Mouse (Mus musculus): ENCODE data around the gene Rrbp1. TPM values are rescaled to one million over a fixed set of nuclear protein-coding genes. Genes with fewer than 3 reads are reported as not detected.

Rrbp1 gene
- polyA plus RNA-seq, 1 experiment from 2014 or later, result 52.4 TPM

DNA sequence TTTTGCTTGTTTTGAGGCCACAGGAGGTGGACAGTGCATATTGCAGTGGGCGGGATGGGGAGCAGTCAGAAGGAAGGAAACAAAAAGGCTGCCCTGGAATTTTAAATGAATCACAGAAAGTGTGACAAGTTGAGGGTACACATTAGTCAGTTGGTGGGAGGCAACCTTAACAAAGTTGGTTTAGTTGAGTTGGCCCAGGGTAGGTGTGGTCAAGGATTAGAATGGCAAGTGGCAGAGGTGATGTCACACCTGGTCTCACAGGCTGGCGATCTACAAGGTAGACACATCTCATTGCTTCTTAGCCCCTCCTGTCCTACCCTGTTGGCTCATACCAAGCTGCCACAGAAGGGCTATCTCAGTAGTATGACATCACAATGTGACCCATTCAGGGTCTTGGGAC, 21.6 kb upstream of the Rrbp1 start, which contains the start of gene Banf2:
Banf2 (plus strand) TSS at position 396 of the 400 bp plus-strand sequence.
- Histone ChIP-seq H3K4me2 (ENCODE audit: low read depth, low read length) (no peak within 1 kb of the TSS), H3K9me3 (replicated peaks; ENCODE audit: control insufficient read depth, low read length) (no peaks in the 10 kb centered on the region), H3K27ac (ENCODE audit: low read length) (no peak within 1 kb of the TSS), H3K4me1 (ENCODE audit: control insufficient read depth, insufficient read depth, low read length) (no peaks in the 10 kb centered on the region), H3K4me3 (ENCODE audit: low read length) (no peak within 1 kb of the TSS), H3K36me3 (ENCODE audit: control insufficient read depth, insufficient read depth) (no peaks in the 10 kb centered on the region), H3K9ac (ENCODE audit: low read length) (no peak within 1 kb of the TSS), H3K27me3 (ENCODE audit: control insufficient read depth, insufficient read depth, low read length) (no peaks in the 10 kb centered on the region)
- WGBS, result 84% methylated on average over 2 of the region's 2 CpGs
- ATAC-seq (replicated peaks; ENCODE audit: extremely low read depth, insufficient read depth, low FRiP score), result no peak

DNA sequence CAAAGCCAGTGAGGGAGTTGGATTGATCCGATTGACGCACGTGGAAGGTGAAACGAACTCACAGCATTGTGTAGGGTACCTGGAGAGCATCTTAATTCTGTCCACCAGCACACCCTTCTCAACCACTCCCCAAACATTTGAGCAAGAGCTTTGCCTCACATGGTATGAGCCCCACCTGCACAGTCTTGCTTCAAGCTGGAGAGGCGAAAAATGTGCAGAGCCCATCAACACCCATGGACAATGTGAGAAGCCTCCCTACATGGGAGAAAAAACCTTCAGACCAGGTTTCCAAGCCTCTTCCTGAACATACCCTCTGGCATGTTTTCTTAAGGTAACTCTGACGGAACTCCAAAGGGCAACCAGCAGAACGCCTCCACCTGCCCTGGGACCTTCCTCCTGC, 19.7 kb upstream of the Rrbp1 start:
- no peaks in the 10 kb centered on the region for H3K27me3 ChIP-seq (ENCODE audit: control insufficient read depth, insufficient read depth, low read length)
- H3K4me2 ChIP-seq (ENCODE audit: low read depth, low read length), result no peak overlapping the region
- no peaks in the 10 kb centered on the region for H3K4me1 ChIP-seq (ENCODE audit: control insufficient read depth, insufficient read depth, low read length)
- H3K27ac ChIP-seq (ENCODE audit: low read length), result no peak overlapping the region
- no peaks in the 10 kb centered on the region for H3K9me3 ChIP-seq (replicated peaks; ENCODE audit: control insufficient read depth, low read length)
- WGBS, result 83% methylated on average over 7 of the region's 7 CpGs
- H3K36me3 ChIP-seq (ENCODE audit: control insufficient read depth, insufficient read depth), result no peaks in the 10 kb centered on the region
- ATAC-seq (replicated peaks; ENCODE audit: extremely low read depth, insufficient read depth, low FRiP score), result no peak
- H3K9ac ChIP-seq (ENCODE audit: low read length), result no peak overlapping the region
- no peak overlapping the region for H3K4me3 ChIP-seq (ENCODE audit: low read length)

GRCm38 (mm10) chr2:144026456-144026855, 15.4 kb upstream of the Rrbp1 start:
- Histone ChIP-seq H3K27me3 (ENCODE audit: control insufficient read depth, insufficient read depth, low read length) (no peaks in the 10 kb centered on the region), H3K4me2 (ENCODE audit: low read depth, low read length) (no peak overlapping the region), H3K4me3 (ENCODE audit: low read length) (no peak overlapping the region), H3K4me1 (ENCODE audit: control insufficient read depth, insufficient read depth, low read length) (no peaks in the 10 kb centered on the region), H3K27ac (ENCODE audit: low read length) (no peak overlapping the region), H3K9me3 (replicated peaks; ENCODE audit: control insufficient read depth, low read length) (no peaks in the 10 kb centered on the region), H3K9ac (ENCODE audit: low read length) (no peak overlapping the region), H3K36me3 (ENCODE audit: control insufficient read depth, insufficient read depth) (no peaks in the 10 kb centered on the region)
- ATAC-seq (replicated peaks; ENCODE audit: extremely low read depth, insufficient read depth, low FRiP score), result no peak
- WGBS, result 69% methylated on average over 4 of the region's 4 CpGs

GRCm38 (mm10) chr2:144025361-144025760, 14.3 kb upstream of the Rrbp1 start:
- H3K36me3 ChIP-seq (ENCODE audit: control insufficient read depth, insufficient read depth), result no peaks in the 10 kb centered on the region
- H3K9ac ChIP-seq (ENCODE audit: low read length), result no peak overlapping the region
- no peak overlapping the region for H3K4me3 ChIP-seq (ENCODE audit: low read length)
- H3K4me1 ChIP-seq (ENCODE audit: control insufficient read depth, insufficient read depth, low read length), result no peaks in the 10 kb centered on the region
- no peak for ATAC-seq (replicated peaks; ENCODE audit: extremely low read depth, insufficient read depth, low FRiP score)
- no peaks in the 10 kb centered on the region for H3K27me3 ChIP-seq (ENCODE audit: control insufficient read depth, insufficient read depth, low read length)
- 74% methylated on average over 9 of the region's 9 CpGs for WGBS
- H3K27ac ChIP-seq (ENCODE audit: low read length), result no peak overlapping the region
- no peaks in the 10 kb centered on the region for H3K9me3 ChIP-seq (replicated peaks; ENCODE audit: control insufficient read depth, low read length)
- H3K4me2 ChIP-seq (ENCODE audit: low read depth, low read length), result no peak overlapping the region

DNA sequence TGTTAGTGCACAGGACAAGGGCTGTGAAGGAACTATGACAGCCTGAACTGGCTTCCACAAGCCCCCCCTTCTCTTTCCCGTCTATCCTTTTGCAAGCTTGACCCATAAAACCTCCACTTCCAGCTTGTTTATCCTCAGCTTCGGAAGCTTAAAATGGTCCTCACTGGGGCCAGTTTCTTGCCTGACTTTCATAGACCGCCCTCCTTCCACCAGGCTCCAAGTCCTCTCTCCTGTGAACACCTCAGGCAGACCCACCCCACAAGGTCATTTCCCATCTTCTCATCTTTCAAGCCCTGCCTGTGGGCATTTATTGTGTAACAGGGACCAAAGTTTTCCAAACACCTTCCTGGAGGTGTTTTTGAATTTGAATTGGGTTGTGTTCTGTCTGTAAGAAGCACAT, 11.4 kb upstream of the Rrbp1 start:
- no peak overlapping the region for H3K4me2 ChIP-seq (ENCODE audit: low read depth, low read length)
- no peaks in the 10 kb centered on the region for H3K9me3 ChIP-seq (replicated peaks; ENCODE audit: control insufficient read depth, low read length)
- 83% methylated on average over 3 of the region's 3 CpGs for WGBS
- H3K36me3 ChIP-seq (ENCODE audit: control insufficient read depth, insufficient read depth), result no peaks in the 10 kb centered on the region
- no peaks in the 10 kb centered on the region for H3K4me1 ChIP-seq (ENCODE audit: control insufficient read depth, insufficient read depth, low read length)
- no peaks in the 10 kb centered on the region for H3K27me3 ChIP-seq (ENCODE audit: control insufficient read depth, insufficient read depth, low read length)
- no peak overlapping the region for H3K9ac ChIP-seq (ENCODE audit: low read length)
- ATAC-seq (replicated peaks; ENCODE audit: extremely low read depth, insufficient read depth, low FRiP score), result no peak
- no peak overlapping the region for H3K27ac ChIP-seq (ENCODE audit: low read length)
- no peak overlapping the region for H3K4me3 ChIP-seq (ENCODE audit: low read length)

- Histone ChIP-seq H3K4me2 (ENCODE audit: low read depth, low read length) (no peak overlapping the region), H3K27ac (ENCODE audit: low read length) (no peak overlapping the region), H3K9ac (ENCODE audit: low read length) (no peak overlapping the region), H3K4me3 (ENCODE audit: low read length) (no peak overlapping the region), H3K36me3 (ENCODE audit: control insufficient read depth, insufficient read depth) (no peaks in the 10 kb centered on the region), H3K27me3 (ENCODE audit: control insufficient read depth, insufficient read depth, low read length) (no peaks in the 10 kb centered on the region), H3K4me1 (ENCODE audit: control insufficient read depth, insufficient read depth, low read length) (no peaks in the 10 kb centered on the region), H3K9me3 (replicated peaks; ENCODE audit: control insufficient read depth, low read length) (no peaks in the 10 kb centered on the region)
- ATAC-seq (replicated peaks; ENCODE audit: extremely low read depth, insufficient read depth, low FRiP score), result no peak
- WGBS, result 64% methylated on average over 2 of the region's 2 CpGs
Observed at GRCm38 (mm10) chr2:144019971-144020370, 8.9 kb upstream of the Rrbp1 start.

- Histone ChIP-seq H3K36me3 (ENCODE audit: control insufficient read depth, insufficient read depth) (no peaks in the 10 kb centered on the region), H3K4me1 (ENCODE audit: control insufficient read depth, insufficient read depth, low read length) (no peaks in the 10 kb centered on the region), H3K4me3 (ENCODE audit: low read length) (no peak overlapping the region), H3K9ac (ENCODE audit: low read length) (no peak overlapping the region), H3K4me2 (ENCODE audit: low read depth, low read length) (no peak overlapping the region), H3K9me3 (replicated peaks; ENCODE audit: control insufficient read depth, low read length) (no peaks in the 10 kb centered on the region), H3K27me3 (ENCODE audit: control insufficient read depth, insufficient read depth, low read length) (no peaks in the 10 kb centered on the region), H3K27ac (ENCODE audit: low read length) (no peak overlapping the region)
- ATAC-seq (replicated peaks; ENCODE audit: extremely low read depth, insufficient read depth, low FRiP score), result no peak
- WGBS, result 82% methylated on average over 9 of the region's 9 CpGs
Observed at GRCm38 (mm10) chr2:144015861-144016260, 4.8 kb upstream of the Rrbp1 start.

GRCm38 (mm10) chr2:144014481-144014880, 3.4 kb upstream of the Rrbp1 start:
- Histone ChIP-seq H3K27ac (ENCODE audit: low read length) (no peak overlapping the region), H3K4me2 (ENCODE audit: low read depth, low read length) (no peak overlapping the region), H3K27me3 (ENCODE audit: control insufficient read depth, insufficient read depth, low read length) (no peaks in the 10 kb centered on the region), H3K4me3 (ENCODE audit: low read length) (no peak overlapping the region), H3K4me1 (ENCODE audit: control insufficient read depth, insufficient read depth, low read length) (peaks cover 3% of the 10 kb centered on the region), H3K9ac (ENCODE audit: low read length) (no peak overlapping the region), H3K9me3 (replicated peaks; ENCODE audit: control insufficient read depth, low read length) (no peaks in the 10 kb centered on the region), H3K36me3 (ENCODE audit: control insufficient read depth, insufficient read depth) (no peaks in the 10 kb centered on the region)
- no peak for ATAC-seq (replicated peaks; ENCODE audit: extremely low read depth, insufficient read depth, low FRiP score)
- 60% methylated on average over 5 of the region's 5 CpGs for WGBS

DNA sequence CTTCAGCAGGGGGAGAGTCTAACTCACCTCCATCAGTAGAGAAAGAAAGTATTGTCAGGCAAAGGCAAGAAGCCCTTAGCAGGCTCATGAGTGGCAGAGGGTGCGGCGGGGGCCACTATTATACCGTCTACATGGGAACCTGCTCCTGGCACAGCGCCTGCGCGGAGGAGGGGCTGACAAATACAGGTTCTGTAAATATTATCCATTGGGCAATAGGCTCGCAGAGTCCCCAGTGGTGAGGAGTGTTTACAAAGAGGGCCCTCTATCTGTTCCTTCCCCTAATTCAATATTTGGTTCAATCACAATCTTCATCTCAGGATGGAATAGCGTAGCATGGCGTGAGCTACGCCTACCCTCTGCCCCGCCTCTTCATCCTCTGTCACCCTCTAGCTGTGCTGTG, 3.0 kb upstream of the Rrbp1 start:
- no peaks in the 10 kb centered on the region for H3K36me3 ChIP-seq (ENCODE audit: control insufficient read depth, insufficient read depth)
- H3K27ac ChIP-seq (ENCODE audit: low read length), result no peak overlapping the region
- H3K4me1 ChIP-seq (ENCODE audit: control insufficient read depth, insufficient read depth, low read length), result peaks cover 7% of the 10 kb centered on the region
- H3K9ac ChIP-seq (ENCODE audit: low read length), result no peak overlapping the region
- no peak overlapping the region for H3K4me2 ChIP-seq (ENCODE audit: low read depth, low read length)
- H3K9me3 ChIP-seq (replicated peaks; ENCODE audit: control insufficient read depth, low read length), result no peaks in the 10 kb centered on the region
- ATAC-seq (replicated peaks; ENCODE audit: extremely low read depth, insufficient read depth, low FRiP score), result no peak
- 73% methylated on average over 11 of the region's 11 CpGs for WGBS
- H3K27me3 ChIP-seq (ENCODE audit: control insufficient read depth, insufficient read depth, low read length), result no peaks in the 10 kb centered on the region
- H3K4me3 ChIP-seq (ENCODE audit: low read length), result no peak overlapping the region

Measured in heart, embryonic 16.5 days (tissue).